Mouse (Mus musculus): Measurements from ENCODE around the gene Cers1. TPM values are rescaled to one million over a fixed set of nuclear protein-coding genes. Genes with fewer than 3 reads are reported as not detected.

Cers1 gene
- polyA plus RNA-seq, 1 experiment = 4.4 TPM

GRCm38 (mm10) chr8:70361484-70362032 is 46.0 kb downstream of the Cers1 start:
- no peak overlapping the region for H3K4me3 ChIP-seq
- no peak for TF ChIP-seq E2F4 (IDR thresholded peaks at IDR 0.05; ENCODE audit: insufficient read depth)
- TF ChIP-seq CEBPB (IDR thresholded peaks at IDR 0.05; ENCODE audit: insufficient read depth, poor library complexity, severe bottlenecking) = no peak
- TF ChIP-seq REST (IDR thresholded peaks at IDR 0.05; ENCODE audit: insufficient read depth, insufficient read length) = no peak
- no peak for TF ChIP-seq SRF (IDR thresholded peaks at IDR 0.05; ENCODE audit: control insufficient read depth, insufficient read length, low read depth)
- no peak for TF ChIP-seq TCF12 (IDR thresholded peaks at IDR 0.05; ENCODE audit: insufficient read depth, poor library complexity, severe bottlenecking)
- TF ChIP-seq MYOG (IDR thresholded peaks at IDR 0.05; ENCODE audit: control insufficient read depth in 1 of 3, insufficient read depth in 1 of 3, insufficient read length in 2 of 3, low read depth in 2 of 3) = no peak
- no peak for TF ChIP-seq MAX (IDR thresholded peaks at IDR 0.05; ENCODE audit: low read depth)
- TF ChIP-seq POLR2AphosphoS2 (IDR thresholded peaks at IDR 0.05; ENCODE audit: insufficient read length, low read depth) = no peak

GRCm38 (mm10) chr8:70364066-70364465 is 48.5 kb downstream of the Cers1 start:
- H3K27me3 ChIP-seq (ENCODE audit: control insufficient read depth, insufficient read depth, insufficient read length) = peaks cover 11% of the 10 kb centered on the region
- H3K4me3 ChIP-seq = no peak overlapping the region
- H3K4me2 ChIP-seq (ENCODE audit: low read depth) = no peak overlapping the region
- no peak overlapping the region for H3ac ChIP-seq (ENCODE audit: control insufficient read depth, insufficient read length)
- TF ChIP-seq MAX (IDR thresholded peaks at IDR 0.05; ENCODE audit: low read depth) = no peak
- no peak for TF ChIP-seq MYOD1 (IDR thresholded peaks at IDR 0.05; ENCODE audit: control insufficient read depth in 1 of 3, insufficient read length in 2 of 3, low read depth in 2 of 3)
- TF ChIP-seq POLR2A (IDR thresholded peaks at IDR 0.05; ENCODE audit: insufficient read length, low read depth) = no peak
- TF ChIP-seq TCF3 (IDR thresholded peaks at IDR 0.05; ENCODE audit: insufficient read length, low read depth) = no peak
- no peak for TF ChIP-seq E2F4 (IDR thresholded peaks at IDR 0.05; ENCODE audit: insufficient read depth)
- no peak for TF ChIP-seq SRF (IDR thresholded peaks at IDR 0.05; ENCODE audit: control insufficient read depth, insufficient read length, low read depth)
- TF ChIP-seq MYOG (IDR thresholded peaks at IDR 0.05; ENCODE audit: control insufficient read depth in 1 of 3, insufficient read depth in 1 of 3, insufficient read length in 2 of 3, low read depth in 2 of 3) = no peak
- no peak for TF ChIP-seq CEBPB (IDR thresholded peaks at IDR 0.05; ENCODE audit: insufficient read depth, poor library complexity, severe bottlenecking)
- TF ChIP-seq REST (IDR thresholded peaks at IDR 0.05; ENCODE audit: insufficient read depth, insufficient read length) = no peak
- no peak for TF ChIP-seq POLR2AphosphoS2 (IDR thresholded peaks at IDR 0.05; ENCODE audit: insufficient read length, low read depth)
- TF ChIP-seq TCF12 (IDR thresholded peaks at IDR 0.05; ENCODE audit: insufficient read depth, poor library complexity, severe bottlenecking) = no peak
- no peak for TF ChIP-seq USF1 (IDR thresholded peaks at IDR 0.05; ENCODE audit: low read depth)
- no peaks in the 10 kb centered on the region for H3K79me2 ChIP-seq (ENCODE audit: control insufficient read depth, insufficient read depth)
- no peaks in the 10 kb centered on the region for H3K36me3 ChIP-seq (ENCODE audit: control insufficient read depth, insufficient read depth)

More at GRCm38 (mm10) chr8:70361484-70362032, 46.0 kb downstream of the Cers1 start:
- Histone ChIP-seq H3ac (ENCODE audit: control insufficient read depth, insufficient read length) (no peak overlapping the region), H3K36me3 (ENCODE audit: control insufficient read depth, insufficient read depth) (no peaks in the 10 kb centered on the region), H3K79me2 (ENCODE audit: control insufficient read depth, insufficient read depth) (no peaks in the 10 kb centered on the region), H3K4me2 (ENCODE audit: low read depth) (no peak overlapping the region), H3K27me3 (ENCODE audit: control insufficient read depth, insufficient read depth, insufficient read length) (peaks cover 11% of the 10 kb centered on the region)

GRCm38 (mm10) chr8:70366588-70366987 is 51.0 kb downstream of the Cers1 start:
- Histone ChIP-seq H3K4me2 (ENCODE audit: low read depth) (no peak overlapping the region), H3ac (ENCODE audit: control insufficient read depth, insufficient read length) (no peak overlapping the region), H3K36me3 (ENCODE audit: control insufficient read depth, insufficient read depth) (no peaks in the 10 kb centered on the region), H3K27me3 (ENCODE audit: control insufficient read depth, insufficient read depth, insufficient read length) (peaks cover 11% of the 10 kb centered on the region), H3K4me3 (no peak overlapping the region), H3K79me2 (ENCODE audit: control insufficient read depth, insufficient read depth) (no peaks in the 10 kb centered on the region)
- TF ChIP-seq CEBPB (IDR thresholded peaks at IDR 0.05; ENCODE audit: insufficient read depth, poor library complexity, severe bottlenecking) (no peak), E2F4 (IDR thresholded peaks at IDR 0.05; ENCODE audit: insufficient read depth) (no peak), SRF (IDR thresholded peaks at IDR 0.05; ENCODE audit: control insufficient read depth, insufficient read length, low read depth) (no peak), TCF3 (IDR thresholded peaks at IDR 0.05; ENCODE audit: insufficient read length, low read depth) (no peak), USF1 (IDR thresholded peaks at IDR 0.05; ENCODE audit: low read depth) (no peak), MYOG (IDR thresholded peaks at IDR 0.05; ENCODE audit: control insufficient read depth in 1 of 3, insufficient read depth in 1 of 3, insufficient read length in 2 of 3, low read depth in 2 of 3) (no peak), POLR2AphosphoS2 (IDR thresholded peaks at IDR 0.05; ENCODE audit: insufficient read length, low read depth) (no peak), POLR2A (IDR thresholded peaks at IDR 0.05; ENCODE audit: insufficient read length, low read depth) (no peak), REST (IDR thresholded peaks at IDR 0.05; ENCODE audit: insufficient read depth, insufficient read length) (no peak), TCF12 (IDR thresholded peaks at IDR 0.05; ENCODE audit: insufficient read depth, poor library complexity, severe bottlenecking) (no peak), MAX (IDR thresholded peaks at IDR 0.05; ENCODE audit: low read depth) (no peak), MYOD1 (IDR thresholded peaks at IDR 0.05; ENCODE audit: control insufficient read depth in 1 of 3, insufficient read length in 2 of 3, low read depth in 2 of 3) (no peak)

GRCm38 (mm10) chr8:70370476-70370875 is 54.9 kb downstream of the Cers1 start:
- H3K4me2 ChIP-seq (ENCODE audit: low read depth) = no peak overlapping the region
- no peak overlapping the region for H3K4me3 ChIP-seq
- H3ac ChIP-seq (ENCODE audit: control insufficient read depth, insufficient read length) = no peak overlapping the region
- H3K79me2 ChIP-seq (ENCODE audit: control insufficient read depth, insufficient read depth) = no peaks in the 10 kb centered on the region
- H3K27me3 ChIP-seq (ENCODE audit: control insufficient read depth, insufficient read depth, insufficient read length) = peaks cover 37% of the 10 kb centered on the region
- TF ChIP-seq E2F4 (IDR thresholded peaks at IDR 0.05; ENCODE audit: insufficient read depth) = no peak
- H3K36me3 ChIP-seq (ENCODE audit: control insufficient read depth, insufficient read depth) = no peaks in the 10 kb centered on the region

- TF ChIP-seq SRF (IDR thresholded peaks at IDR 0.05; ENCODE audit: control insufficient read depth, insufficient read length, low read depth) (no peak), POLR2AphosphoS2 (IDR thresholded peaks at IDR 0.05; ENCODE audit: insufficient read length, low read depth) (no peak), E2F4 (IDR thresholded peaks at IDR 0.05; ENCODE audit: insufficient read depth) (no peak), CEBPB (IDR thresholded peaks at IDR 0.05; ENCODE audit: insufficient read depth, poor library complexity, severe bottlenecking) (no peak), MYOD1 (IDR thresholded peaks at IDR 0.05; ENCODE audit: control insufficient read depth in 1 of 3, insufficient read length in 2 of 3, low read depth in 2 of 3) (no peak), MYOG (IDR thresholded peaks at IDR 0.05; ENCODE audit: control insufficient read depth in 1 of 3, insufficient read depth in 1 of 3, insufficient read length in 2 of 3, low read depth in 2 of 3) (no peak), TCF12 (IDR thresholded peaks at IDR 0.05; ENCODE audit: insufficient read depth, poor library complexity, severe bottlenecking) (no peak), USF1 (IDR thresholded peaks at IDR 0.05; ENCODE audit: low read depth) (no peak), REST (IDR thresholded peaks at IDR 0.05; ENCODE audit: insufficient read depth, insufficient read length) (no peak), MAX (IDR thresholded peaks at IDR 0.05; ENCODE audit: low read depth) (no peak), TCF3 (IDR thresholded peaks at IDR 0.05; ENCODE audit: insufficient read length, low read depth) (no peak), POLR2A (IDR thresholded peaks at IDR 0.05; ENCODE audit: insufficient read length, low read depth) (no peak)
- H3K79me2 ChIP-seq (ENCODE audit: control insufficient read depth, insufficient read depth) = no peaks in the 10 kb centered on the region
- no peak overlapping the region for H3ac ChIP-seq (ENCODE audit: control insufficient read depth, insufficient read length)
- H3K27me3 ChIP-seq (ENCODE audit: control insufficient read depth, insufficient read depth, insufficient read length) = peaks cover 44% of the 10 kb centered on the region
- H3K4me3 ChIP-seq = no peak overlapping the region
- no peak overlapping the region for H3K4me2 ChIP-seq (ENCODE audit: low read depth)
- H3K36me3 ChIP-seq (ENCODE audit: control insufficient read depth, insufficient read depth) = no peaks in the 10 kb centered on the region
Measured at GRCm38 (mm10) chr8:70371951-70372350, 56.4 kb downstream of the Cers1 start.
